Mouse (Mus musculus) 3T3-L1 (cell line): Measurements from ENCODE around the gene Oscar.

Source experiments
- DNase-seq: peaks from one replicate; pipeline ENCODE4 v3.0.0-alpha.2; 2015; ENCODE audit warnings: low read depth, low spot score

Gene Oscar

GRCm38 (mm10) chr7:3567336-3567735, 48.6 kb downstream of the Oscar start:
- no peak for DNase-seq
